Mouse (Mus musculus): Measurements from ENCODE around the gene Tmem199.

Gene Tmem199

GRCm38 (mm10) chr11:78475289-78475688 is 36.7 kb downstream of the Tmem199 start:
- DNase-seq (ENCODE audit: low spot score), result no peak

GRCm38 (mm10) chr11:78471326-78472103 is 40.5 kb downstream of the Tmem199 start:
- no peak for DNase-seq (ENCODE audit: low spot score)

GRCm38 (mm10) chr11:78467932-78468331 is 44.0 kb downstream of the Tmem199 start:
- DNase-seq (ENCODE audit: low spot score), result no peak

- DNase-seq (ENCODE audit: low spot score), result no peak
These were observed 44.5 kb downstream of the Tmem199 start for GRCm38 (mm10) chr11:78467515-78467914.

GRCm38 (mm10) chr11:78466242-78466912 is 45.6 kb downstream of the Tmem199 start:
- DNase-seq (ENCODE audit: low spot score), result no peak

GRCm38 (mm10) chr11:78465568-78466180 is 46.3 kb downstream of the Tmem199 start, which contains the start of gene Slc46a1:
Slc46a1 (plus strand) TSS chr11:78465697.
- DNase-seq (ENCODE audit: low spot score), result peak; percentile 82

- DNase-seq (ENCODE audit: low spot score), result peak; percentile 30
These were observed 46.9 kb downstream of the Tmem199 start for GRCm38 (mm10) chr11:78465116-78465515.

GRCm38 (mm10) chr11:78463286-78464036 is 48.5 kb downstream of the Tmem199 start:
- DNase-seq (ENCODE audit: low spot score), result no peak

GRCm38 (mm10) chr11:78462669-78463068 is 49.3 kb downstream of the Tmem199 start:
- no peak for DNase-seq (ENCODE audit: low spot score)

GRCm38 (mm10) chr11:78461894-78462293 is 50.1 kb downstream of the Tmem199 start:
- DNase-seq (ENCODE audit: low spot score), result peak; percentile 10

GRCm38 (mm10) chr11:78458740-78459139 is 53.2 kb downstream of the Tmem199 start:
- DNase-seq (ENCODE audit: low spot score), result no peak
